Mouse (Mus musculus) heart, postnatal 0 days (tissue): ENCODE measurements at regions not wholly inside any gene's neighbourhood (a gene's known extent, or its start where the extent isn't known, plus 50 kb on each side); places are given as distances from the start of the nearest gene placed in this dataset.

Source experiments
- CTCF ChIP-seq: IDR thresholded peaks from 2 replicates; pipeline ENCODE4 v1.5.1; 2016; ENCODE audit warnings: antibody characterized with exemption, control low read depth, low read depth
- EP300 ChIP-seq: IDR thresholded peaks from 2 replicates; pipeline ENCODE4 v1.6.1; 2016; ENCODE audit warnings: antibody characterized with exemption, low read depth

DNA sequence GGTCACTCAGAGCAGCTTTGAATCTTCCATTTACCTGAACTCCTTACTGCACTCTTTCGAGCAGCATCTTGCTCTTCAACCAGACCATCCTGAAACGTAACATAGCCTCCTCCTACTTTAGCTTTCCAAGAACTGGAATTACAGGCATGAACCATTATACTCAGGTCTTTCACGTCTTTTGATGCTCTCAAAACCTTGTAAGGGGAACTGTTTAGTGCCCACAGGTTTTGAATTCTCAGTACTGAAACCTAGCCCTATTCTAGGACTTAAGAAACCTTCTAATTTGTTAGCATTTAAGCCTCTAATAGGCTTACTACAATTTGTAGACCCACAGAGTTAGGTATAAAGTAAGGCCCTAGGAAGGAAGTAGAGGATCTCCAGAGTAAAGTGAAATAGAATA is 163.7 kb upstream of the Fndc3a start:
- TF ChIP-seq CTCF (no peak), EP300 (no peak)
